Mouse (Mus musculus) ovary, postnatal 14 days (tissue): Measurements from ENCODE around the gene Fkbp10.
A peak's percentile ranks its signal among the peaks of the same experiment; 100 is the strongest.

Experiments
- DNase-seq: peaks from one replicate; pipeline ENCODE4 v3.0.0; 2022; ENCODE audit warnings: low spot score

The Fkbp10 gene

DNA sequence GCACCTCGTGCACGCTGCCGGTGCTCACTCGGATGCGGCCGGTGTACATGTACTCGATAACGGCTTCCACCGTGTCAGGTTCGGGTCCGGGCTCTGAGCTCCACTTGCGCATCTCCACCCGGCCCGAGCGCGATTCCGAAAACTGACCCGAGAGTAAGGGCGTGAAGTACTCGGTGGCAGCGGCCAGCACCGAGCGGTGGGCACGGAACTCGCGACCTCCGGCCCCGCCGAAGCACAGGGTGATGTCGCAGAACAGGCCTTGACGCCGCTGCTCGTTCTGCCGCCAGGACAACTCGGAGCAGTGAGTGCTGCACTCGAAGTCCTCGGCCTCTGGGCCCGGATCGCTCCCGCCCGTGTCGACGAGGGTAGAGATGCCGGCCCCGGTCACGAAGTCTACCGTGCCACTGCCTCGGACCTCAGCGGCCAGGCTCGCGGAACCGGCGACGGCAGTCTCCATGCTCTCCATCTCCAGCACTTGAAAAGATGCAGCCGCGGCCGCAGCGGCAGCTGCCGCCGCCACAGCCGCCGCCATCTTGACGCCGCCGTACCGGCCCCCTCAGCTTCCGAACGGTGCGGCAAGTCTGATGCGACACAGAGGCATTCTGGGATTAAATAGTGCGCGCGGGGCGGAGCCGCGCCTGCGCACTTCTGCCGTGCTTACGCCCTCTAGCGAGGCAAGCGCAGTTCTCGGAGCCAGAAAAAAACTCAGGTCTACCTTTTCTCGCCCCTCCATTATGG is 56.9 kb downstream of the Fkbp10 start, which contains the start of gene Klhl11:
TSS of gene Klhl11 (minus strand) at position 545 of the 738 bp plus-strand sequence.
- DNase-seq = peak; percentile 90

DNA sequence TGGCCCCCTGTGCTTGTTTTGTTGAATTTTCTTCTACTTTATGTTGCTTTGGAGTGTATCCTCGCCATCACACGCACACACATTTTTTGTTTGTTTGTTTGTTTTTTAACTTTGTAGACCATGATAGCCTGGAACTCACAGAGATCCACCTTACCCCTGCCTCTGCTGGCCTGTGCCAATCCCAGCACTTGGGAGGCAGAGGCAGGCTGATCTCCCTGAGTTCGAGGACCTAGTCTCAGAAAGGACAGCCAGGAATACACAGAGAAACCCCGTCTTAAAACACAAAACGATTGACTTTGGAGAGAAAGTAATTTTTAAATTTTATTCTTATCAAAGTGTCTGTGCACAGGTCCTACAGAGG is 57.4 kb downstream of the Fkbp10 start:
- DNase-seq = no peak
